Mouse (Mus musculus): Measurements from ENCODE around the gene Arfrp1.

DNA sequence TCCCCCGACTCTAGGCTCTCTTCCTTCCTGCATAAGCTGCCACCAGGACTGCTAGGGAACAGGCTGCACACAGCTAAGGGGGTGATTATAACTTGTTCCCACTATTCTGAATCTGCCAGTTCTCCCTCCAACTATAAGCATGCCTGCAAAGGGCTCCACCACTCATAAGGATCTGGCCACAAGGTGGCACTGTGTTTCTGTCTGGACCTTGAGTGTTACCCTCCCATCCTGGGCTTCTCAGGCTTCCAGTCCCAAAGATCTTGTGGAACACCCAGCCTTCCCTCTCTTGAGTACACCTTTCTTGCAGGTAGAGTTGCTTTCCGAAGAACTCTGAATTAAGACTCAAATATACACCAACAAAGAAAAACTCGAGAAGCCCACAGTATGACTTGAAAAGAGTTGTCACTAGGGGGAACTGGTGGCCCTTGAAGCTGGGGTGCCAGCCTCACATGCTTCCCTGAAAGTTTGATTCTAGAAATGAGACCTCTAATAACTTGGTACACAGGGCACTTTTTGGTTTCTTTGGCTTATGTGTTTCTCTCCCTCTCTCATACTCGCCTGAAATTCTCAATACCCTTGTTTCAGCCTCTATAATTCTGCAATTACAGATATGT, 27.5 kb upstream of the Arfrp1 start:
- TF ChIP-seq CTCF (conservative IDR thresholded peaks at IDR 0.05; ENCODE audit: low read length) (peak; percentile 69), NANOG (IDR thresholded peaks at IDR 0.05; ENCODE audit: borderline replicate concordance, low read length) (no peak)

All from E14TG2a.4 (cell line).